In the genomic region with DNA sequence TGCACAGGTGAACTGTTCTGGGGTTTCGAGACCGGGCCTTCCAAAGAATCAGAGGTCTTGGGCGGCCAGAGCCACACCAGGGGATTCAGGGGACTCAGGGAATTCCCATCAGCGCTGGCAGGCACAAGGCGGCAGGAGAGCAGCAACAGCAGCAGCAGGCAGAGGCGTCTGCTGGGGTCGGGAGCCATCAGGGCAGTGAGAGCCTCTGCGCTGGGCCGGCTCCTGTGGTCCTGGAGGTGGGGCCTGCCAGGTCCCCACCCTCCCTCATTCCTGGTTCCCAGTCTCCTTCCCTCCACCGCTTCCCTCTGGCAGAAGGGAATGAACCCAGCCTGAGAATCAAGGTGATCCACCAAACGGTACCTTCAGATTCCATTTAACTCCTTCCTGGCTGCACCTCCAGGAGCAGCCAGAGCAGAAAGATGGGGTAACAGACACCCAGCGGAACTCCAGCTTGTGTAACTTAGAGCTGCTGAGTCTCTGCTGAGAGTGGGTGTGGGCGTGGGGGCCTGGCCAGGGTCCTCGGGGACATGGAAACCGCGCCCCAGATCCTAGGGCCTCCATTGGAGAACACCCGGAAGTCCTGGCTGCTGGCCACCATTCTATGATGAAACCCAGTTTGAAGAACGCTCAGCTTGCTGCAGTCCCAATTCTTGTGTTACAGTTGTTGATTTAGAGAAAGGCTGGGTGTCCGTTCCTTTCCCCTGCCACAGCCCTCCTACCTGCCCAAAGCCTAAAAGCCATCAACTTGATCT, we compare ENCODE assay signal across 8 mouse cellular contexts. TPM values are rescaled to one million over a fixed set of nuclear protein-coding genes. Genes with fewer than 3 reads are reported as not detected.
DNase-seq lines count a peak whose midpoint lies in the region; ATAC-seq and TF ChIP-seq lines count a peak whose summit lies in the region.

No protein-coding gene starts in this region.

- no peak for ATAC-seq in forebrain, embryonic 11.5 days (replicated peaks; ENCODE audit: low FRiP score)

- peaks cover 19% of the 10 kb centered on the region for H3K36me3 ChIP-seq in forebrain, embryonic 10.5 days (replicated peaks)
- no peaks in the 10 kb centered on the region for H3K36me3 ChIP-seq in forebrain, embryonic 11.5 days (ENCODE audit: control insufficient read depth, insufficient read depth, low read length)

- H3K4me3 ChIP-seq in forebrain, embryonic 10.5 days, result no peak overlapping the region
- H3K4me3 ChIP-seq in forebrain, embryonic 11.5 days (ENCODE audit: low read depth, low read length), result no peak overlapping the region
- no peak overlapping the region for H3K4me3 ChIP-seq in cerebellum, adult 2 months (replicated peaks; ENCODE audit: insufficient read depth, low read depth, low read length)

- H3K9ac ChIP-seq in forebrain, embryonic 11.5 days (ENCODE audit: low read length), result no peak overlapping the region

- H3K4me1 ChIP-seq in forebrain, embryonic 10.5 days, result peaks cover 52% of the 10 kb centered on the region
- H3K4me1 ChIP-seq in forebrain, embryonic 11.5 days (replicated peaks; ENCODE audit: control insufficient read depth, insufficient read depth, low read length), result no peaks in the 10 kb centered on the region
- H3K4me1 ChIP-seq in cerebellum, adult 2 months (ENCODE audit: control insufficient read depth, insufficient read depth, low read length), result no peaks in the 10 kb centered on the region

- intact Hi-C loops in gastrocnemius, postnatal 36 days (cut with DNase I), result no loop called here

- no peaks in the 10 kb centered on the region for H3K27me3 ChIP-seq in forebrain, embryonic 10.5 days (ENCODE audit: poor library complexity, severe bottlenecking)
- no peaks in the 10 kb centered on the region for H3K27me3 ChIP-seq in forebrain, embryonic 11.5 days (ENCODE audit: control insufficient read depth, insufficient read depth, low read length)
- H3K27me3 ChIP-seq in cerebellum, adult 2 months (ENCODE audit: control insufficient read depth, insufficient read depth, low read length), result no peaks in the 10 kb centered on the region

- H3K9me3 ChIP-seq in forebrain, embryonic 10.5 days, result no peaks in the 10 kb centered on the region
- no peaks in the 10 kb centered on the region for H3K9me3 ChIP-seq in forebrain, embryonic 11.5 days (ENCODE audit: control insufficient read depth, low read length)

- TF ChIP-seq POLR2A in cerebellum, adult 2 months (IDR thresholded peaks at IDR 0.05; ENCODE audit: borderline replicate concordance, insufficient read depth, low read length), result no peak

- no peak for TF ChIP-seq CTCF in cerebellum, adult 2 months (IDR thresholded peaks at IDR 0.05; ENCODE audit: borderline replicate concordance, insufficient read depth, low read depth, low read length)

- 0 out of 2 replicates have a peak overlapping the region, but pooled peaks have one; percentile 15 for H3K27ac ChIP-seq in forebrain, embryonic 10.5 days
- H3K27ac ChIP-seq in forebrain, embryonic 11.5 days (ENCODE audit: low read depth, low read length), result no peak overlapping the region
- H3K27ac ChIP-seq in cerebellum, adult 2 months (ENCODE audit: insufficient read depth, low read length), result no peak overlapping the region

- H3K4me2 ChIP-seq in forebrain, embryonic 11.5 days (ENCODE audit: low read depth, low read length, severe bottlenecking), result no peak overlapping the region

- no peak for DNase-seq in forebrain, embryonic 10.5 days (ENCODE audit: extremely low spot score, low spot score)
- DNase-seq in forebrain, embryonic 11.5 days (ENCODE audit: low spot score), result no peak
- DNase-seq in gastrocnemius, postnatal 36 days, result peak; percentile 61 to 77
- peak; percentile 55 to 64 for DNase-seq in kidney, postnatal 36 days
- DNase-seq in ovary, postnatal 10 days (ENCODE audit: low spot score), result peak; percentile 21
- DNase-seq in right cerebral cortex, postnatal 36 days (ENCODE audit: low spot score in 2 of 2), result no peak
- DNase-seq in cerebellum, adult 2 months, result no peak
- no peak for DNase-seq in cerebellum, adult 9-10 months

- 72% methylated on average over 19 of the region's 19 CpGs for WGBS in forebrain, embryonic 10.5 days
- 69% methylated on average over 19 of the region's 19 CpGs for WGBS in forebrain, embryonic 11.5 days
- 43% methylated on average over 19 of the region's 19 CpGs for WGBS in cerebellum, adult 2 months

RNA-seq across cellular contexts. Expression of gene Col18a1, which starts 52.7 kb away (rescaled TPM):
- 147 and 152 TPM in 2 replicates for polyA plus RNA-seq in forebrain, embryonic 10.5 days (2016; fragmentation: Nextera tagmentation; extraction: Ambion mirVana)
- 79.0 and 86.7 TPM in 2 replicates for polyA plus RNA-seq in forebrain, embryonic 11.5 days (2014; fragmentation: Nextera tagmentation; extraction: Ambion mirVana)
- 10 to 100 TPM in 1 of 2 experiments, 1 to 10 TPM in 1; 6.4 to 10.3 TPM for total RNA-seq in gastrocnemius, postnatal 36 days (2021)
- polyA plus RNA-seq in cerebellum, adult 2 months (2012; rRNA removed), result 45.7 and 52.8 TPM in 2 replicates

Comparison
In these comparisons a context has a peak if more than half of its experiments do, and no peak if none do; other contexts are left out.
1. DNase-seq: peak in gastrocnemius, postnatal 36 days (2 of 2), kidney, postnatal 36 days (2 of 2) and ovary, postnatal 10 days (single experiment); none in forebrain, embryonic 10.5 days (single experiment), forebrain, embryonic 11.5 days (single experiment), right cerebral cortex, postnatal 36 days (0 of 2), cerebellum, adult 2 months (0 of 2) and cerebellum, adult 9-10 months (single experiment).